Mouse (Mus musculus) liver, embryonic 16.5 days (tissue): ENCODE measurements around the gene Uspl1. TPM values are rescaled to one million over a fixed set of nuclear protein-coding genes. Genes with fewer than 3 reads are reported as not detected.

ENCODE experiments used
- microRNA-seq: library from miRNA; unstranded; fragments of <30 nt; microRNA quantifications from one replicate; pipeline ENCODE4, GENCODE M21; 2016
- polyA plus RNA-seq: library from polyadenylated mRNA; unstranded; fragments of >200 nt; fragmentation: Nextera tagmentation; extraction: Ambion mirVana; gene quantifications from 2 replicates; pipeline ENCODE4 v1.2.1, GENCODE M21; 2015

The Uspl1 gene
- polyA plus RNA-seq, 1 experiment from 2014 or later: 16.1 TPM

Small RNA genes within 50 kb of the gene (microRNA-seq; reads per million reads assigned to microRNA genes)
- not detected for gene Gm24105

Other genes starting within 250 kb of the Uspl1 start
- gene Gm42791, start 189.2 kb upstream of the Uspl1 start, polyA plus RNA-seq: 0.53 and 1.1 TPM in 2 replicates
- 379 and 433 TPM in 2 replicates for gene Hmgb1, start 139 bp downstream of the Uspl1 start, polyA plus RNA-seq
- 47.5 and 49.0 TPM in 2 replicates for gene Alox5ap, start 80.4 kb downstream of the Uspl1 start, polyA plus RNA-seq
- gene Medag, start 227.4 kb downstream of the Uspl1 start, polyA plus RNA-seq: 0.13 and 0.19 TPM in 2 replicates